Mouse (Mus musculus): ENCODE results near the gene Gm10112. TPM values are rescaled to one million over a fixed set of nuclear protein-coding genes. Genes with fewer than 3 reads are reported as not detected.

The Gm10112 gene
- polyA plus RNA-seq (2012; fragmentation: generic; extraction: Trizol) = not detected

DNA sequence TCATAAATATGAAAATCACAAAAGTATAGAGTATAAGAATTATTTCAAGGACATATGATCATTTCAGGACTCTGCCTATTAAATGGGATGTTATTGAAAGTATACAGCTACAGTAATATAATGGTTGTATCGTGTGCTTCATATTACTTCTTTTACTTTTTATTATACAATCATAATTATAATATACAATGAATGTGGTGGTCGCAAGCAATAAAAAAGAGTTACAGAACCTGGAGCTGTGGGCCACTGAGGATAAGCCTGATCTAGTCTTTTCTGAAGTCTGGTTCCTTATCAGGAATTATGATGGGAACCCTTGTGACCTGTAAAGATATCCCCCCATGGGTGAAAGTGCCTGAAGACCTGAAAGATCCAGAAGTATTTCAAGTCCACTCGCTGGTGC, at the start of gene Gm10112:
TSS of gene Gm10112 (plus strand) at position 301 of the 400 bp plus-strand sequence.

Other genes with a start within 250 kb of the Gm10112 start
- not detected for gene Cylc1, start 57.9 kb upstream of the Gm10112 start, polyA plus RNA-seq (2012; fragmentation: generic; extraction: Trizol)